Mouse (Mus musculus) kidney, adult 11 months (tissue): Measurements from ENCODE around the gene Il22ra2.

Experiments used
- DNase-seq: peaks from one replicate; pipeline ENCODE4 v3.0.0; 2022

Gene Il22ra2

GRCm38 (mm10) chr10:19621408-19622048, at the start of gene Il22ra2:
Il22ra2 (plus strand) TSS chr10:19621998.
- DNase-seq: no peak

GRCm38 (mm10) chr10:19577571-19577970, 44.2 kb upstream of the Il22ra2 start:
- no peak for DNase-seq

GRCm38 (mm10) chr10:19578001-19578400, 43.8 kb upstream of the Il22ra2 start:
- no peak for DNase-seq

- DNase-seq: no peak
These were observed 43.3 kb upstream of the Il22ra2 start for GRCm38 (mm10) chr10:19578409-19578986.

GRCm38 (mm10) chr10:19580660-19581059, 41.1 kb upstream of the Il22ra2 start:
- no peak for DNase-seq

- no peak for DNase-seq
These were observed 39.8 kb upstream of the Il22ra2 start for GRCm38 (mm10) chr10:19581844-19582582.

- no peak for DNase-seq
These were observed 38.9 kb upstream of the Il22ra2 start for GRCm38 (mm10) chr10:19582806-19583430.

- DNase-seq: no peak
These were observed 37.7 kb upstream of the Il22ra2 start for GRCm38 (mm10) chr10:19584064-19584463.

- DNase-seq: no peak
These were observed 37.0 kb upstream of the Il22ra2 start for GRCm38 (mm10) chr10:19584846-19585245.

GRCm38 (mm10) chr10:19585860-19586259, 35.9 kb upstream of the Il22ra2 start:
- no peak for DNase-seq

GRCm38 (mm10) chr10:19587281-19587680, 34.5 kb upstream of the Il22ra2 start:
- no peak for DNase-seq

GRCm38 (mm10) chr10:19589626-19590025, 32.2 kb upstream of the Il22ra2 start:
- no peak for DNase-seq

- DNase-seq: no peak
These were observed 30.5 kb upstream of the Il22ra2 start for GRCm38 (mm10) chr10:19591286-19591640.

GRCm38 (mm10) chr10:19591641-19592441, 30.0 kb upstream of the Il22ra2 start, which contains the start of gene Ifngr1:
Ifngr1 (plus strand) TSS chr10:19591949.
- DNase-seq: peak; percentile 99

GRCm38 (mm10) chr10:19592556-19592955, 29.2 kb upstream of the Il22ra2 start:
- DNase-seq: no peak

- DNase-seq: no peak
These were observed 28.5 kb upstream of the Il22ra2 start for GRCm38 (mm10) chr10:19593296-19593695.

GRCm38 (mm10) chr10:19594201-19594905, 27.4 kb upstream of the Il22ra2 start:
- DNase-seq: no peak

GRCm38 (mm10) chr10:19596866-19597265, 24.9 kb upstream of the Il22ra2 start:
- DNase-seq: no peak

GRCm38 (mm10) chr10:19598091-19598490, 23.7 kb upstream of the Il22ra2 start:
- no peak for DNase-seq

GRCm38 (mm10) chr10:19599331-19600092, 22.3 kb upstream of the Il22ra2 start:
- no peak for DNase-seq

GRCm38 (mm10) chr10:19600093-19600420, 21.7 kb upstream of the Il22ra2 start:
- DNase-seq: no peak
